Mouse (Mus musculus): ENCODE data around the gene Ltb4r2. TPM values are rescaled to one million over a fixed set of nuclear protein-coding genes. Genes with fewer than 3 reads are reported as not detected.

The Ltb4r2 gene
- total and polyA plus RNA-seq, 2 experiments from 2014 or later = 0.16 to 0.78 TPM

- no peak overlapping the region for H3K4me3 ChIP-seq (ENCODE audit: low read length)
- ATAC-seq = no peak
- H3K4me2 ChIP-seq (ENCODE audit: low read depth, low read length) = no peak overlapping the region
Observed at GRCm38 (mm10) chr14:55793946-55794345, 32.7 kb downstream of the Ltb4r2 start.

GRCm38 (mm10) chr14:55795380-55796163, 34.3 kb downstream of the Ltb4r2 start:
- DNase-seq (ENCODE audit: low spot score) (no peak), ATAC-seq (no peak)
- Histone ChIP-seq H3K4me2 (ENCODE audit: low read depth, low read length) (no peak overlapping the region), H3K27me3 (ENCODE audit: insufficient read depth, low read length) (no peaks in the 10 kb centered on the region), H3K36me3 (ENCODE audit: insufficient read depth, low read length) (no peaks in the 10 kb centered on the region), H3K27ac (no peak overlapping the region), H3K4me1 (ENCODE audit: insufficient read depth, low read length) (no peaks in the 10 kb centered on the region), H3K9ac (replicated peaks; ENCODE audit: low read length) (no peak overlapping the region), H3K4me3 (ENCODE audit: low read length) (no peak overlapping the region), H3K9me3 (ENCODE audit: low read length) (no peaks in the 10 kb centered on the region)
- 85% methylated on average over 15 of the region's 15 CpGs for WGBS
- TF ChIP-seq CTCF (IDR thresholded peaks at IDR 0.05; ENCODE audit: low read depth) = no peak

More at GRCm38 (mm10) chr14:55793946-55794345, 32.7 kb downstream of the Ltb4r2 start:
- Histone ChIP-seq H3K9ac (replicated peaks; ENCODE audit: low read length) (no peak overlapping the region), H3K27me3 (ENCODE audit: insufficient read depth, low read length) (peaks cover 8% of the 10 kb centered on the region; the same call in 1 of the 2 replicates), H3K27ac (no peak overlapping the region), H3K4me1 (ENCODE audit: insufficient read depth, low read length) (no peaks in the 10 kb centered on the region), H3K9me3 (ENCODE audit: low read length) (no peaks in the 10 kb centered on the region), H3K36me3 (ENCODE audit: insufficient read depth, low read length) (no peaks in the 10 kb centered on the region)
- 69% methylated on average over 2 of the region's 2 CpGs for WGBS
- TF ChIP-seq CTCF (IDR thresholded peaks at IDR 0.05; ENCODE audit: low read depth) = no peak
- no peak for DNase-seq (ENCODE audit: low spot score)

Other genes starting within 250 kb of the Ltb4r2 start
Only the 30 nearest of the 34 such genes appear.
- 2.9 TPM in 1 of 2 replicates, not detected in the other for gene Fitm1, start 185.8 kb upstream of the Ltb4r2 start, total RNA-seq (2014; rRNA removed)
- 0.25 TPM in 1 of 2 replicates, not detected in the other for gene Fitm1, start 185.8 kb upstream of the Ltb4r2 start, polyA plus RNA-seq (2015; fragmentation: Nextera tagmentation; extraction: Ambion mirVana)
- gene Psme1, start 183.3 kb upstream of the Ltb4r2 start, total RNA-seq (2014; rRNA removed) = 86.5 and 128 TPM in 2 replicates
- gene Psme1, start 183.3 kb upstream of the Ltb4r2 start, polyA plus RNA-seq (2015; fragmentation: Nextera tagmentation; extraction: Ambion mirVana) = 226 and 244 TPM in 2 replicates
- gene Emc9, start 176.1 kb upstream of the Ltb4r2 start, total RNA-seq (2014; rRNA removed) = 26.6 and 51.6 TPM in 2 replicates
- gene Emc9, start 176.1 kb upstream of the Ltb4r2 start, polyA plus RNA-seq (2015; fragmentation: Nextera tagmentation; extraction: Ambion mirVana) = 79.0 and 82.2 TPM in 2 replicates
- 51.9 and 57.6 TPM in 2 replicates for gene Psme2, start 170.3 kb upstream of the Ltb4r2 start, total RNA-seq (2014; rRNA removed)
- gene Psme2, start 170.3 kb upstream of the Ltb4r2 start, polyA plus RNA-seq (2015; fragmentation: Nextera tagmentation; extraction: Ambion mirVana) = 163 and 208 TPM in 2 replicates
- gene Rnf31, start 169.7 kb upstream of the Ltb4r2 start, total RNA-seq (2014; rRNA removed) = 23.6 and 25.5 TPM in 2 replicates
- gene Rnf31, start 169.7 kb upstream of the Ltb4r2 start, polyA plus RNA-seq (2015; fragmentation: Nextera tagmentation; extraction: Ambion mirVana) = 21.0 and 21.2 TPM in 2 replicates
- 14.8 and 18.4 TPM in 2 replicates for gene Irf9, start 157.9 kb upstream of the Ltb4r2 start, total RNA-seq (2014; rRNA removed)
- gene Irf9, start 157.9 kb upstream of the Ltb4r2 start, polyA plus RNA-seq (2015; fragmentation: Nextera tagmentation; extraction: Ambion mirVana) = 7.3 and 10.1 TPM in 2 replicates
- gene Rec8, start 143.4 kb upstream of the Ltb4r2 start, total RNA-seq (2014; rRNA removed) = 11.6 and 12.8 TPM in 2 replicates
- gene Rec8, start 143.4 kb upstream of the Ltb4r2 start, polyA plus RNA-seq (2015; fragmentation: Nextera tagmentation; extraction: Ambion mirVana) = 12.2 and 14.1 TPM in 2 replicates
- 120 and 132 TPM in 2 replicates for gene Ipo4, start 125.5 kb upstream of the Ltb4r2 start, total RNA-seq (2014; rRNA removed)
- gene Ipo4, start 125.5 kb upstream of the Ltb4r2 start, polyA plus RNA-seq (2015; fragmentation: Nextera tagmentation; extraction: Ambion mirVana) = 92.5 and 106 TPM in 2 replicates
- 2.8 and 7.9 TPM in 2 replicates for gene Gm49378, start 123.5 kb upstream of the Ltb4r2 start, total RNA-seq (2014; rRNA removed)
- 1.0 and 1.4 TPM in 2 replicates for gene Gm49378, start 123.5 kb upstream of the Ltb4r2 start, polyA plus RNA-seq (2015; fragmentation: Nextera tagmentation; extraction: Ambion mirVana)
- 55.3 and 59.3 TPM in 2 replicates for gene Tm9sf1, start 117.6 kb upstream of the Ltb4r2 start, total RNA-seq (2014; rRNA removed)
- 59.7 and 62.8 TPM in 2 replicates for gene Tm9sf1, start 117.6 kb upstream of the Ltb4r2 start, polyA plus RNA-seq (2015; fragmentation: Nextera tagmentation; extraction: Ambion mirVana)
- 0.32 and 1.3 TPM in 2 replicates for gene Tssk4, start 111.2 kb upstream of the Ltb4r2 start, total RNA-seq (2014; rRNA removed)
- gene Tssk4, start 111.2 kb upstream of the Ltb4r2 start, polyA plus RNA-seq (2015; fragmentation: Nextera tagmentation; extraction: Ambion mirVana) = 0.24 and 0.28 TPM in 2 replicates
- gene Mdp1, start 100.9 kb upstream of the Ltb4r2 start, total RNA-seq (2014; rRNA removed) = 40.6 and 45.1 TPM in 2 replicates
- gene Mdp1, start 100.9 kb upstream of the Ltb4r2 start, polyA plus RNA-seq (2015; fragmentation: Nextera tagmentation; extraction: Ambion mirVana) = 70.6 and 70.8 TPM in 2 replicates
- gene Gmpr2, start 89.5 kb upstream of the Ltb4r2 start, total RNA-seq (2014; rRNA removed) = 17.5 and 24.3 TPM in 2 replicates
- 36.9 and 37.6 TPM in 2 replicates for gene Gmpr2, start 89.5 kb upstream of the Ltb4r2 start, polyA plus RNA-seq (2015; fragmentation: Nextera tagmentation; extraction: Ambion mirVana)
- gene Nedd8, start 89.3 kb upstream of the Ltb4r2 start, total RNA-seq (2014; rRNA removed) = 128 and 143 TPM in 2 replicates
- 629 TPM in 2 replicates for gene Nedd8, start 89.3 kb upstream of the Ltb4r2 start, polyA plus RNA-seq (2015; fragmentation: Nextera tagmentation; extraction: Ambion mirVana)
- gene Tinf2, start 79.6 kb upstream of the Ltb4r2 start, total RNA-seq (2014; rRNA removed) = 18.7 and 21.9 TPM in 2 replicates
- gene Tinf2, start 79.6 kb upstream of the Ltb4r2 start, polyA plus RNA-seq (2015; fragmentation: Nextera tagmentation; extraction: Ambion mirVana) = 23.8 and 27.3 TPM in 2 replicates
- 0.10 and 0.11 TPM in 2 replicates for gene Tgm1, start 47.5 kb upstream of the Ltb4r2 start, total RNA-seq (2014; rRNA removed)
- gene Tgm1, start 47.5 kb upstream of the Ltb4r2 start, polyA plus RNA-seq (2015; fragmentation: Nextera tagmentation; extraction: Ambion mirVana) = 0.06 and 0.16 TPM in 2 replicates
- 78.7 and 83.8 TPM in 2 replicates for gene Rabggta, start 39.2 kb upstream of the Ltb4r2 start, total RNA-seq (2014; rRNA removed)
- gene Rabggta, start 39.2 kb upstream of the Ltb4r2 start, polyA plus RNA-seq (2015; fragmentation: Nextera tagmentation; extraction: Ambion mirVana) = 50.4 and 51.9 TPM in 2 replicates
- 62.0 and 69.2 TPM in 2 replicates for gene Dhrs1, start 15.7 kb upstream of the Ltb4r2 start, total RNA-seq (2014; rRNA removed)
- 86.0 and 88.3 TPM in 2 replicates for gene Dhrs1, start 15.7 kb upstream of the Ltb4r2 start, polyA plus RNA-seq (2015; fragmentation: Nextera tagmentation; extraction: Ambion mirVana)
- gene Nop9, start 15.7 kb upstream of the Ltb4r2 start, total RNA-seq (2014; rRNA removed) = 19.9 and 28.9 TPM in 2 replicates
- gene Nop9, start 15.7 kb upstream of the Ltb4r2 start, polyA plus RNA-seq (2015; fragmentation: Nextera tagmentation; extraction: Ambion mirVana) = 23.0 and 23.5 TPM in 2 replicates
- gene Cideb, start 3.0 kb upstream of the Ltb4r2 start, total RNA-seq (2014; rRNA removed) = 1.9 TPM in 1 of 2 replicates, not detected in the other
- gene Cideb, start 3.0 kb upstream of the Ltb4r2 start, polyA plus RNA-seq (2015; fragmentation: Nextera tagmentation; extraction: Ambion mirVana) = 0.75 and 0.81 TPM in 2 replicates
- gene Ltb4r1, start 4.5 kb downstream of the Ltb4r2 start, total RNA-seq (2014; rRNA removed) = 0.43 and 0.52 TPM in 2 replicates
- gene Ltb4r1, start 4.5 kb downstream of the Ltb4r2 start, polyA plus RNA-seq (2015; fragmentation: Nextera tagmentation; extraction: Ambion mirVana) = 0.64 and 0.71 TPM in 2 replicates
- 5.6 and 5.8 TPM in 2 replicates for gene Adcy4, start 22.7 kb downstream of the Ltb4r2 start, total RNA-seq (2014; rRNA removed)
- 1.7 and 2.8 TPM in 2 replicates for gene Adcy4, start 22.7 kb downstream of the Ltb4r2 start, polyA plus RNA-seq (2015; fragmentation: Nextera tagmentation; extraction: Ambion mirVana)
- 0.42 and 1.7 TPM in 2 replicates for gene Ripk3, start 27.4 kb downstream of the Ltb4r2 start, total RNA-seq (2014; rRNA removed)
- gene Ripk3, start 27.4 kb downstream of the Ltb4r2 start, polyA plus RNA-seq (2015; fragmentation: Nextera tagmentation; extraction: Ambion mirVana) = 1.7 and 2.0 TPM in 2 replicates
- gene Nfatc4, start 61.7 kb downstream of the Ltb4r2 start, total RNA-seq (2014; rRNA removed) = 13.9 and 21.9 TPM in 2 replicates
- gene Nfatc4, start 61.7 kb downstream of the Ltb4r2 start, polyA plus RNA-seq (2015; fragmentation: Nextera tagmentation; extraction: Ambion mirVana) = 5.9 and 6.8 TPM in 2 replicates
- gene Nynrin, start 92.6 kb downstream of the Ltb4r2 start, total RNA-seq (2014; rRNA removed) = 33.6 and 39.3 TPM in 2 replicates
- 5.1 and 6.4 TPM in 2 replicates for gene Nynrin, start 92.6 kb downstream of the Ltb4r2 start, polyA plus RNA-seq (2015; fragmentation: Nextera tagmentation; extraction: Ambion mirVana)
- gene Cbln3, start 123.0 kb downstream of the Ltb4r2 start, total RNA-seq (2014; rRNA removed) = 2.1 and 5.0 TPM in 2 replicates
- 0.67 and 0.68 TPM in 2 replicates for gene Cbln3, start 123.0 kb downstream of the Ltb4r2 start, polyA plus RNA-seq (2015; fragmentation: Nextera tagmentation; extraction: Ambion mirVana)
- gene Khnyn, start 123.5 kb downstream of the Ltb4r2 start, total RNA-seq (2014; rRNA removed) = 15.1 and 17.9 TPM in 2 replicates
- 7.0 and 7.1 TPM in 2 replicates for gene Khnyn, start 123.5 kb downstream of the Ltb4r2 start, polyA plus RNA-seq (2015; fragmentation: Nextera tagmentation; extraction: Ambion mirVana)
- gene Sdr39u1, start 138.9 kb downstream of the Ltb4r2 start, total RNA-seq (2014; rRNA removed) = 120 and 138 TPM in 2 replicates
- gene Sdr39u1, start 138.9 kb downstream of the Ltb4r2 start, polyA plus RNA-seq (2015; fragmentation: Nextera tagmentation; extraction: Ambion mirVana) = 134 and 136 TPM in 2 replicates
- gene Cma1, start 183.2 kb downstream of the Ltb4r2 start, total RNA-seq (2014; rRNA removed) = 0.21 and 1.6 TPM in 2 replicates
- gene Cma1, start 183.2 kb downstream of the Ltb4r2 start, polyA plus RNA-seq (2015; fragmentation: Nextera tagmentation; extraction: Ambion mirVana) = 0.88 and 1.3 TPM in 2 replicates
- not detected in 2 replicates for gene Cma2, start 189.6 kb downstream of the Ltb4r2 start, total RNA-seq (2014; rRNA removed)
- gene Cma2, start 189.6 kb downstream of the Ltb4r2 start, polyA plus RNA-seq (2015; fragmentation: Nextera tagmentation; extraction: Ambion mirVana) = not detected in 2 replicates

Measured in hindbrain, postnatal 0 days (tissue).